8 mouse cellular contexts compared by ENCODE assay signal in the genomic region with DNA sequence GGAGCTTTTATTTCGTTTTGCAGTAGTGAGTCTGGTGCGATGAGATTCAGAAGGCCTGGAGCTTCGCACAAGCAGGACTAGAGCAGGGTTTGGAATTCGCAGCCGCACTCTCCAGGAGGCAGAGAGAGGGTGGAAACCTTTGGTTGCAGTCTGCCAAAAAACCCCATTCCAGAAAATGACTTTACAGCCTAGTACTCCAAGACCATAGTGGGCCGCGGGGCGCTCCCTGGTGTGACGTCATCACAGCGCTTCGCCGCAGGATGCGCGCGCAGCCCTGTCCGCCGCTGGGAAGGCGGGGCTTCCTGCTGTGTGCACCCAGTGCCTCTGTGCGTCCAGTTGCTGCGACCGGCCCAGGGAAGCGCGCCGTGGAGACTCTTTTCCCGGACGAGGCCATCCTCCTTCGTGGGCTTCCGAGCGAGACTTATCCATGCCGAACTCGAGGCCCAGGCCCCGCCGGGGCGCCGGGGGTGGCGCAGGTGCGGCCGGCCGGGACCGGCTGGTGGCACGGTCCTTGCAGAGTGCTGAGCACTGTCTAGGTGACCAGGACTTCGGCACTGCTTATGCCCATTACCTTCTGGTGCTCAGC. TPM values are rescaled to one million over a fixed set of nuclear protein-coding genes. Genes with fewer than 3 reads are reported as not detected.
A peak's percentile ranks its signal among the peaks of the same experiment; 100 is the strongest.
DNase-seq lines count a peak whose midpoint lies in the region; ATAC-seq lines count a peak whose summit lies in the region.

TSS of gene Prmt9 (plus strand) at position 277 of the 586 bp plus-strand sequence.

- peak; percentile 92 for DNase-seq in CD4-positive helper T cell, adult 2 months (ENCODE audit: low read depth, low spot score)
- DNase-seq in brain, embryonic 18.5 days (ENCODE audit: low read depth, low spot score), result peak; percentile 74
- peak; percentile 97 for DNase-seq in kidney, postnatal 10 days
- DNase-seq in natural killer cell, adult 2 months (ENCODE audit: low spot score in 2 of 2), result peak; percentile 88 to 89

- H3K4me2 ChIP-seq in heart, embryonic 13.5 days, result peak within 1 kb of the TSS; percentile 94
- peak within 1 kb of the TSS; percentile 83 for H3K4me2 ChIP-seq in liver, embryonic 12.5 days
- H3K4me2 ChIP-seq in stomach, embryonic 15.5 days, result peak within 1 kb of the TSS; percentile 67

- H3K36me3 ChIP-seq in heart, embryonic 13.5 days, result peaks cover 31% of the 10 kb centered on the region
- H3K36me3 ChIP-seq in liver, embryonic 12.5 days, result peaks cover 33% of the 10 kb centered on the region
- peaks cover 19% of the 10 kb centered on the region for H3K36me3 ChIP-seq in stomach, embryonic 15.5 days

- no peaks in the 10 kb centered on the region for H3K9me3 ChIP-seq in heart, embryonic 13.5 days
- no peaks in the 10 kb centered on the region; the same call in 1 of the 2 replicates for H3K9me3 ChIP-seq in liver, embryonic 12.5 days (replicated peaks)
- no peaks in the 10 kb centered on the region for H3K9me3 ChIP-seq in stomach, embryonic 15.5 days

- H3K4me3 ChIP-seq in heart, embryonic 13.5 days, result peak within 1 kb of the TSS; percentile 93
- peak within 1 kb of the TSS; percentile 74 for H3K4me3 ChIP-seq in liver, embryonic 12.5 days
- H3K4me3 ChIP-seq in stomach, embryonic 15.5 days (replicated peaks), result peak within 1 kb of the TSS; percentile 76

- no peaks in the 10 kb centered on the region for H3K27me3 ChIP-seq in heart, embryonic 13.5 days (replicated peaks)
- H3K27me3 ChIP-seq in liver, embryonic 12.5 days (replicated peaks), result no peaks in the 10 kb centered on the region
- no peaks in the 10 kb centered on the region for H3K27me3 ChIP-seq in stomach, embryonic 15.5 days (replicated peaks)

- peaks cover 16% of the 10 kb centered on the region for H3K4me1 ChIP-seq in heart, embryonic 13.5 days
- peaks cover 28% of the 10 kb centered on the region for H3K4me1 ChIP-seq in liver, embryonic 12.5 days
- H3K4me1 ChIP-seq in stomach, embryonic 15.5 days, result no peaks in the 10 kb centered on the region

- ATAC-seq in erythroid progenitor cell, adult 5-6 weeks (replicated peaks; ENCODE audit: low FRiP score, poor library complexity, severe bottlenecking), result peak; percentile 96
- peak; percentile 94 for ATAC-seq in heart, embryonic 13.5 days (ENCODE audit: extremely low read depth, insufficient number of reproducible peaks, low FRiP score, low TSS enrichment)
- peak; percentile 94 for ATAC-seq in liver, embryonic 12.5 days
- peak; percentile 96 for ATAC-seq in stomach, embryonic 15.5 days (ENCODE audit: insufficient read depth, low FRiP score, low read depth)

- 4% methylated on average over 42 of the region's 42 CpGs for WGBS in heart, embryonic 13.5 days
- 4% methylated on average over 42 of the region's 42 CpGs for WGBS in liver, embryonic 12.5 days (ENCODE audit: insufficient replicate concordance)
- WGBS in stomach, embryonic 15.5 days, result 3% methylated on average over 42 of the region's 42 CpGs

- peak within 1 kb of the TSS; percentile 93 for H3K27ac ChIP-seq in heart, embryonic 13.5 days (replicated peaks)
- peak within 1 kb of the TSS; percentile 83 for H3K27ac ChIP-seq in liver, embryonic 12.5 days
- peak within 1 kb of the TSS; percentile 91 for H3K27ac ChIP-seq in stomach, embryonic 15.5 days

- H3K9ac ChIP-seq in heart, embryonic 13.5 days, result peak within 1 kb of the TSS; percentile 97
- peak within 1 kb of the TSS; percentile 84 for H3K9ac ChIP-seq in liver, embryonic 12.5 days
- peak within 1 kb of the TSS; percentile 88 for H3K9ac ChIP-seq in stomach, embryonic 15.5 days

RNA-seq across cellular contexts. Expression of gene Prmt9, which starts in this region (rescaled TPM):
- 5.0 and 9.6 TPM in 2 replicates for total RNA-seq in erythroid progenitor cell, adult 5-6 weeks (2015; ENCODE audit: low replicate concordance)
- total RNA-seq in erythroid progenitor cell, adult 5-6 weeks (2017; ENCODE audit: low replicate concordance), result 3.9 and 5.6 TPM in 2 replicates
- polyA plus RNA-seq in heart, embryonic 13.5 days (2015; fragmentation: Nextera tagmentation; extraction: Ambion mirVana), result 10.0 and 13.0 TPM in 2 replicates
- 12.7 and 13.1 TPM in 2 replicates for polyA plus RNA-seq in liver, embryonic 12.5 days (2016; fragmentation: Nextera tagmentation; extraction: Ambion mirVana)
- 17.2 and 18.5 TPM in 2 replicates for polyA plus RNA-seq in stomach, embryonic 15.5 days (2015; fragmentation: Nextera tagmentation; extraction: Ambion mirVana)

Comparison
In these comparisons a context has a peak if more than half of its experiments do, and no peak if none do; other contexts are left out.
1. Peak in every context shown above with its lines: DNase-seq, ATAC-seq, H3K4me3 ChIP-seq and H3K27ac ChIP-seq.